Mouse (Mus musculus) MEL (cell line): ENCODE measurements around the gene Lrrc4. TPM values are rescaled to one million over a fixed set of nuclear protein-coding genes. Genes with fewer than 3 reads are reported as not detected.

Experiments
- DNase-seq: peaks from one replicate; pipeline ENCODE4 v3.0.0; 2011; ENCODE audit warnings: low read depth, low spot score
- H3K27ac ChIP-seq: 2 replicates; pipeline ENCODE4 v1.5.1; 2012; ENCODE audit warnings: low read depth, mild to moderate bottlenecking, control low read depth, low read length, moderate library complexity; ENCODE audit not compliant: control insufficient read depth
- H3K27me3 ChIP-seq, 2 experiments: fragments of 150-350 bp in 1 of 2; sonication (generic) in 1 of 2; 2 replicates each; pipeline ENCODE4 v1.6.1; 2012; ENCODE audit warnings: low read length in 2 of 2, mild to moderate bottlenecking in 2 of 2, improper control_type of control experiment in 1 of 2, moderate library complexity in 1 of 2; ENCODE audit not compliant: insufficient read depth in 2 of 2, control insufficient read depth in 1 of 2
- H3K36me3 ChIP-seq, 2 experiments: 2 replicates each; pipeline ENCODE4 v1.6.1; 2012 to 2014; ENCODE audit warnings: low read length in 2 of 2, improper control_type of control experiment in 1 of 2, inconsistent platforms in 1 of 2, mild to moderate bottlenecking in 1 of 2; ENCODE audit not compliant: insufficient read depth in 2 of 2, control insufficient read depth in 1 of 2
- H3K4me1 ChIP-seq, 2 experiments: fragments of 150-350 bp in 1 of 2; sonication (generic) in 1 of 2; 2 replicates each; pipeline ENCODE4 v1.6.1; 2012; ENCODE audit warnings: low read length in 2 of 2, improper control_type of control experiment in 1 of 2, mild to moderate bottlenecking in 1 of 2; ENCODE audit not compliant: insufficient read depth in 2 of 2, control insufficient read depth in 1 of 2
- H3K4me3 ChIP-seq, 2 experiments: fragments of 150-350 bp in 1 of 2; sonication (generic) in 1 of 2; 2 replicates each; pipeline ENCODE4 v1.5.1; 2012; ENCODE audit warnings: low read depth in 2 of 2, low read length in 2 of 2, mild to moderate bottlenecking in 2 of 2, moderate library complexity in 2 of 2, control low read depth in 1 of 2, improper control_type of control experiment in 1 of 2; ENCODE audit not compliant: control insufficient read depth in 1 of 2, insufficient read depth in 1 of 2
- H3K79me2 ChIP-seq: 2 replicates; pipeline ENCODE4 v1.6.1; 2012; ENCODE audit warnings: mild to moderate bottlenecking, low read length, moderate library complexity; ENCODE audit not compliant: control insufficient read depth, poor library complexity, insufficient read depth
- H3K9ac ChIP-seq: 2 replicates; pipeline ENCODE4 v1.6.1; 2012; ENCODE audit warnings: low read depth, mild to moderate bottlenecking, control low read depth, low read length, moderate library complexity; ENCODE audit not compliant: control insufficient read depth, poor library complexity, severe bottlenecking
- H3K9me3 ChIP-seq: fragments of 150-350 bp; sonication (generic); replicated peaks from 2 replicates; pipeline ENCODE4 v1.6.1; 2012; ENCODE audit warnings: mild to moderate bottlenecking, low read length, improper control_type of control experiment, moderate library complexity; ENCODE audit not compliant: insufficient read depth
- BHLHE40 ChIP-seq: IDR thresholded peaks from 2 replicates; pipeline ENCODE4 v1.6.1; 2012; ENCODE audit warnings: low read depth, mild to moderate bottlenecking, inconsistent platforms, low read length, improper control_type of control experiment, borderline replicate concordance
- CHD1 ChIP-seq: IDR thresholded peaks from 2 replicates; pipeline ENCODE4 v1.6.1; 2012; ENCODE audit warnings: low read depth, mild to moderate bottlenecking, inconsistent platforms, low read length, improper control_type of control experiment
- CHD2 ChIP-seq: IDR thresholded peaks from 2 replicates; pipeline ENCODE4 v1.6.1; 2011; ENCODE audit warnings: low read length, improper control_type of control experiment
- CTCF ChIP-seq, 3 experiments: IDR thresholded peaks in 2 of 3; conservative IDR thresholded peaks in 1 of 3; 2 replicates each; pipeline ENCODE4 v1.5.1; 2011 to 2012; ENCODE audit warnings: low read length in 3 of 3, low read depth in 2 of 3, mild to moderate bottlenecking in 2 of 3, improper control_type of control experiment in 1 of 3, inconsistent platforms in 1 of 3, mixed read lengths in 1 of 3, moderate library complexity in 1 of 3; ENCODE audit not compliant: control insufficient read depth in 1 of 3, insufficient read depth in 1 of 3, poor library complexity in 1 of 3, severe bottlenecking in 1 of 3
- E2F4 ChIP-seq: IDR thresholded peaks from 2 replicates; pipeline ENCODE4 v1.6.1; 2011; ENCODE audit warnings: low read depth, low read length, improper control_type of control experiment, borderline replicate concordance
- ELF1 ChIP-seq: IDR thresholded peaks from 2 replicates; pipeline ENCODE4 v1.6.1; 2014; ENCODE audit warnings: low read depth, mild to moderate bottlenecking, inconsistent platforms, low read length, improper control_type of control experiment, moderate library complexity
- EP300 ChIP-seq, 2 experiments: IDR thresholded peaks; 2 replicates each; pipeline ENCODE4 v1.6.1; 2011; ENCODE audit warnings: improper control_type of control experiment in 2 of 2, low read length in 2 of 2, low read depth in 1 of 2, mild to moderate bottlenecking in 1 of 2
- ETS1 ChIP-seq: IDR thresholded peaks from 2 replicates; pipeline ENCODE4 v1.6.1; 2012; ENCODE audit warnings: low read depth, mild to moderate bottlenecking, inconsistent platforms, low read length, improper control_type of control experiment, moderate library complexity
- GABPA ChIP-seq: IDR thresholded peaks from 2 replicates; pipeline ENCODE4 v1.6.1; 2012; ENCODE audit warnings: low read depth, mild to moderate bottlenecking, inconsistent platforms, low read length, improper control_type of control experiment, moderate library complexity
- GATA1 ChIP-seq: IDR thresholded peaks from 2 replicates; pipeline ENCODE4 v1.6.1; 2011; ENCODE audit warnings: low read depth, low read length, improper control_type of control experiment
- HCFC1 ChIP-seq: IDR thresholded peaks from 2 replicates; pipeline ENCODE4 v1.6.1; 2012; ENCODE audit warnings: low read depth, mild to moderate bottlenecking, inconsistent platforms, low read length, improper control_type of control experiment, moderate library complexity
- JUND ChIP-seq: IDR thresholded peaks from 2 replicates; pipeline ENCODE4 v1.6.1; 2011; ENCODE audit warnings: low read depth, mild to moderate bottlenecking, improper control_type of control experiment, low read length
- KAT2A ChIP-seq: conservative IDR thresholded peaks from 2 replicates; pipeline ENCODE4 v1.6.1; 2012; ENCODE audit warnings: low read depth, low read length, improper control_type of control experiment, inconsistent platforms
- MAFK ChIP-seq: IDR thresholded peaks from 2 replicates; pipeline ENCODE4 v1.6.1; 2011; ENCODE audit warnings: low read depth, mild to moderate bottlenecking, low read length, improper control_type of control experiment, borderline replicate concordance
- MAZ ChIP-seq: IDR thresholded peaks from 2 replicates; pipeline ENCODE4 v1.6.1; 2012; ENCODE audit warnings: low read depth, mild to moderate bottlenecking, inconsistent platforms, low read length, improper control_type of control experiment
- MYB ChIP-seq: IDR thresholded peaks from 2 replicates; pipeline ENCODE4 v1.6.1; 2011; ENCODE audit warnings: mild to moderate bottlenecking, low read depth, low read length, improper control_type of control experiment
- NELFE ChIP-seq: IDR thresholded peaks from 2 replicates; pipeline ENCODE4 v1.6.1; 2011; ENCODE audit warnings: low read depth, low read length, improper control_type of control experiment
- NRF1 ChIP-seq: IDR thresholded peaks from 2 replicates; pipeline ENCODE4 v1.6.1; 2014; ENCODE audit warnings: low read depth, mild to moderate bottlenecking, inconsistent platforms, low read length, improper control_type of control experiment, moderate library complexity; ENCODE audit not compliant: poor library complexity, insufficient read depth, severe bottlenecking
- POLR2AphosphoS2 ChIP-seq: IDR thresholded peaks from 2 replicates; pipeline ENCODE4 v1.6.1; 2011; ENCODE audit warnings: low read length, improper control_type of control experiment
- RAD21 ChIP-seq: IDR thresholded peaks from 2 replicates; pipeline ENCODE4 v1.6.1; 2011; ENCODE audit warnings: mild to moderate bottlenecking, low read depth, low read length, improper control_type of control experiment
- RCOR1 ChIP-seq: IDR thresholded peaks from 2 replicates; pipeline ENCODE4 v1.6.1; 2012; ENCODE audit warnings: low read depth, mild to moderate bottlenecking, inconsistent platforms, low read length, improper control_type of control experiment
- SIN3A ChIP-seq: IDR thresholded peaks from 2 replicates; pipeline ENCODE4 v1.6.1; 2012; ENCODE audit warnings: low read length, improper control_type of control experiment, inconsistent platforms
- SMC3 ChIP-seq: IDR thresholded peaks from 2 replicates; pipeline ENCODE4 v1.6.1; 2011; ENCODE audit warnings: low read depth, low read length, improper control_type of control experiment
- TAL1 ChIP-seq: IDR thresholded peaks from 2 replicates; pipeline ENCODE4 v1.6.1; 2012; ENCODE audit warnings: mild to moderate bottlenecking, inconsistent platforms, low read length, moderate library complexity, mixed read lengths
- TBP ChIP-seq: IDR thresholded peaks from 2 replicates; pipeline ENCODE4 v1.8.0; 2011; ENCODE audit warnings: low read depth, low read length, improper control_type of control experiment
- USF2 ChIP-seq, 2 experiments: IDR thresholded peaks; 2 replicates each; pipeline ENCODE4 v1.6.1; 2011 to 2012; ENCODE audit warnings: improper control_type of control experiment in 2 of 2, low read length in 2 of 2, borderline replicate concordance in 1 of 2, inconsistent platforms in 1 of 2, low read depth in 1 of 2, mild to moderate bottlenecking in 1 of 2; ENCODE audit not compliant: insufficient read depth in 1 of 2
- ZC3H11A ChIP-seq: IDR thresholded peaks from 2 replicates; pipeline ENCODE4 v1.6.1; 2012; ENCODE audit warnings: low read depth, mild to moderate bottlenecking, inconsistent platforms, low read length, improper control_type of control experiment
- ZNF384 ChIP-seq: IDR thresholded peaks from 2 replicates; pipeline ENCODE4 v1.6.1; 2012; ENCODE audit warnings: low read depth, mild to moderate bottlenecking, inconsistent platforms, low read length, improper control_type of control experiment
- polyA plus RNA-seq, 2 experiments: library from polyadenylated mRNA; stranded (reverse) in 1 of 2; unstranded in 1 of 2; fragments of >175 nt in 1 of 2; fragments of >200 nt in 1 of 2; gene quantifications; 2 replicates each; pipeline versions ENCODE4 v1.2.1 to v1.2.4; 2012; ENCODE audit warnings: low replicate concordance in 2 of 2, low read depth in 1 of 2; ENCODE audit not compliant: insufficient read length in 2 of 2, insufficient read depth in 1 of 2, missing spikeins in 1 of 2
- total RNA-seq: library from RNA; depleted of rRNA; stranded (reverse); fragments of 300-350 nt; gene quantifications from 2 replicates; pipeline ENCODE4 v1.2.3, GENCODE M21; 2012

Lrrc4 gene
- total and polyA plus RNA-seq, 3 experiments = 0.07 to 0.12 TPM; not detected in 1

GRCm38 (mm10) chr6:28832751-28833291, 1.3 kb upstream of the Lrrc4 start:
- Histone ChIP-seq H3K27ac (no peak overlapping the region), H3K9me3 (no peaks in the 10 kb centered on the region), H3K79me2 (no peaks in the 10 kb centered on the region), H3K36me3 (peaks cover 3 to 5% of the 10 kb centered on the region in 2 experiments), H3K9ac (no peak overlapping the region), H3K27me3 (no peaks in the 10 kb centered on the region), H3K4me1 (no peaks in the 10 kb centered on the region; a peak in 1 of 4 replicates), H3K4me3 (no peak overlapping the region)
- TF ChIP-seq GABPA = no peak
- no peak for TF ChIP-seq JUND
- no peak for TF ChIP-seq RCOR1
- TF ChIP-seq SMC3 = no peak
- no peak for TF ChIP-seq TBP
- no peak for TF ChIP-seq NELFE
- no peak for TF ChIP-seq ELF1
- no peak for TF ChIP-seq SIN3A
- TF ChIP-seq GATA1 = no peak
- TF ChIP-seq MAZ = no peak
- no peak for TF ChIP-seq RAD21
- no peak for TF ChIP-seq ZC3H11A
- TF ChIP-seq EP300 (IDR thresholded peaks at IDR 0.05; ENCODE audit: low read depth in 1 of 2, low read length in 2 of 2) = no peak
- TF ChIP-seq HCFC1 = no peak
- no peak for TF ChIP-seq BHLHE40
- no peak for TF ChIP-seq MAFK
- TF ChIP-seq ETS1 = no peak
- DNase-seq = no peak

- no peak for TF ChIP-seq CHD1
- TF ChIP-seq ZNF384 = no peak
- no peak for TF ChIP-seq ETS1
- TF ChIP-seq E2F4 = no peak
- no peak for TF ChIP-seq USF2 (IDR thresholded peaks at IDR 0.05; ENCODE audit: borderline replicate concordance in 1 of 2, insufficient read depth in 1 of 2, low read depth in 1 of 2, low read length in 2 of 2)
- no peak for TF ChIP-seq CHD2
- TF ChIP-seq NRF1 = no peak
- TF ChIP-seq NELFE = no peak
- TF ChIP-seq KAT2A = no peak
- TF ChIP-seq POLR2AphosphoS2 = no peak
- no peak for TF ChIP-seq ELF1
- no peak for TF ChIP-seq MAFK
- TF ChIP-seq MYB = no peak
- TF ChIP-seq TAL1 = no peak
- TF ChIP-seq CTCF (IDR thresholded peaks at IDR 0.05 in 2 of 3, conservative IDR thresholded peaks at IDR 0.05 in 1 of 3; ENCODE audit: control insufficient read depth in 1 of 3, insufficient read depth in 1 of 3, low read depth in 2 of 3, low read length in 3 of 3, poor library complexity in 1 of 3, severe bottlenecking in 1 of 3) = no peak
- TF ChIP-seq TBP = no peak
- DNase-seq = no peak
- H3K9ac ChIP-seq = no peak overlapping the region
These were observed 555 bp upstream of the Lrrc4 start for GRCm38 (mm10) chr6:28831854-28832750.

More at GRCm38 (mm10) chr6:28831854-28832750, 555 bp upstream of the Lrrc4 start:
- no peak overlapping the region for H3K27ac ChIP-seq
- no peak overlapping the region for H3K4me3 ChIP-seq
- H3K9me3 ChIP-seq = no peaks in the 10 kb centered on the region
- H3K27me3 ChIP-seq = no peaks in the 10 kb centered on the region
- H3K79me2 ChIP-seq = no peaks in the 10 kb centered on the region
- H3K4me1 ChIP-seq = no peaks in the 10 kb centered on the region; a peak in 1 of 4 replicates
- peaks cover 3 to 5% of the 10 kb centered on the region in 2 experiments for H3K36me3 ChIP-seq
